Mouse (Mus musculus): ENCODE results near the gene Sele. TPM values are rescaled to one million over a fixed set of nuclear protein-coding genes. Genes with fewer than 3 reads are reported as not detected.

Gene Sele
- polyA plus RNA-seq, 1 experiment, result 0.13 TPM

DNA sequence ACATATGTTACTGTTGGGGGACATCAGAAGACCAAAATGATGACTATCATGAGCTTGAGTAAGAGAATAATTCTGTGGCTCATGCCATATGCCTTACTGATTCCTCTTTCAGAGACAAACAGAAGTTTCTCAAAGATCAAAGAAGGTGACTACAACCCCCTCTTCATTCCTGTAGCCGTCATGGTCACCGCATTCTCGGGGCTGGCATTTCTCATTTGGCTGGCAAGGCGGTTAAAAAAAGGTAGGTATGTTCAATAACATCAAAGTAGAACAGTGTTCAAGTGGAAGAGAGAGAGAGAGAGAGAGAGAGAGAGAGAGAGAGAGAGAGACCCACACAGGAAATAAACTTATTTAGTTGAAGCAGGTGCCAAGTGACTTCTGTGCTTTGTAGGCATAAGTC, 24.0 kb downstream of the Sele start:
- WGBS, result 35% methylated on average over 4 of the region's 4 CpGs
- TF ChIP-seq POLR2A (IDR thresholded peaks at IDR 0.05; ENCODE audit: low read depth, low read length) (no peak), CTCF (IDR thresholded peaks at IDR 0.05; ENCODE audit: extremely low read depth, insufficient read depth, insufficient read length, insufficient replicate concordance) (no peak)

DNA sequence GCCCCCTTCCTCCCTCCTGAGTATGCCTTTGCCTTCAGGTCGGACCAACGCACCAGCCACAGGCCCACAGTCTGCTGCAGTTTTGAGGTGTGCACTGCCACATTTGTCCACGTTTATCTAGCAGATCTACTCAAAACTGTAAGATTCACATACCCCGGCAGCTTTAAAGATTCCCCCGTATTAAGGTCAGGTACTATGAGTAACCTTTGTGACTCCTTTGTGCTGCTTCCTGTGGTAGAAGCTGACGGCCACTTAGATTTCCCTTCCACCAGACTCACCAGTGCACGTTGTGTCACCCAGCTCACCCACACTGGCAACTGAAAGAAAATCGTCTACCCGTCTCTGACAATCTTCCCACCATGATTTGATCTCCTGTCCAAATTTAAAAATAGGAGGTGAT, 25.1 kb downstream of the Sele start:
- peaks cover 48% of the 10 kb centered on the region for H3K4me1 ChIP-seq (ENCODE audit: control insufficient read depth, insufficient read depth, insufficient read length)
- 40% methylated on average over 9 of the region's 9 CpGs for WGBS
- H3K27me3 ChIP-seq (ENCODE audit: control insufficient read depth, insufficient read depth, low read length), result no peaks in the 10 kb centered on the region
- peaks cover 25% of the 10 kb centered on the region for H3K36me3 ChIP-seq (ENCODE audit: control insufficient read depth, insufficient read depth, low read length)
- H3K27ac ChIP-seq (ENCODE audit: insufficient read depth, low read length), result peak overlapping the region; percentile 72
- no peak for DNase-seq (ENCODE audit: low read depth in 1 of 2, low spot score in 2 of 2)
- H3K4me3 ChIP-seq (ENCODE audit: extremely low read depth, insufficient read depth, insufficient read length), result no peak overlapping the region
- TF ChIP-seq POLR2A (IDR thresholded peaks at IDR 0.05; ENCODE audit: low read depth, low read length) (no peak), CTCF (IDR thresholded peaks at IDR 0.05; ENCODE audit: extremely low read depth, insufficient read depth, insufficient read length, insufficient replicate concordance) (no peak)

More for the DNA sequence above, 24.0 kb downstream of the Sele start:
- no peak overlapping the region for H3K4me3 ChIP-seq (ENCODE audit: extremely low read depth, insufficient read depth, insufficient read length)
- peaks cover 48% of the 10 kb centered on the region for H3K4me1 ChIP-seq (ENCODE audit: control insufficient read depth, insufficient read depth, insufficient read length)
- no peaks in the 10 kb centered on the region for H3K27me3 ChIP-seq (ENCODE audit: control insufficient read depth, insufficient read depth, low read length)
- H3K36me3 ChIP-seq (ENCODE audit: control insufficient read depth, insufficient read depth, low read length), result peaks cover 27% of the 10 kb centered on the region
- peak overlapping the region; percentile 93 for H3K27ac ChIP-seq (ENCODE audit: insufficient read depth, low read length)
- no peak for DNase-seq (ENCODE audit: low read depth in 1 of 2, low spot score in 2 of 2)

DNA sequence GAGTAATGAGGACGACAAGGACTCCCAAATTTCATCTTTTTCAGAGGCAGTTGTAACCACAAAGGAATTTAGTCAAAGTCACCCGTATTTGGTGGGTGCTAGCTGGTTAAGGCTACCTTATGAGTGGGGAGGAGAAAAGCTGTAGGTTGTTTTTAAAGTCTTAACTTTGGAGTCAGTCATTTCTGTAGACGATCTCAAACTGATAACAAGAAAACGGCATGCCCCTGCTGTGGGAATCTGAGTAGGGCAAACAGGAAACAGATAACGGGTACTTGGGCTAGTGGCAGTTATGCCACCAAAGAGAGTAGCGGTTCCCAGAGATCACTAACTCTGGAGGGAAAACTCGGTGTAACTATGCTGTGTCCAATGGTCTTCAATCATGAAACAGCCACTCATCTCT, 25.8 kb downstream of the Sele start:
- TF ChIP-seq CTCF (IDR thresholded peaks at IDR 0.05; ENCODE audit: extremely low read depth, insufficient read depth, insufficient read length, insufficient replicate concordance), result no peak
- no peak for TF ChIP-seq POLR2A (IDR thresholded peaks at IDR 0.05; ENCODE audit: low read depth, low read length)
- peak overlapping the region; percentile 72 for H3K27ac ChIP-seq (ENCODE audit: insufficient read depth, low read length)
- H3K27me3 ChIP-seq (ENCODE audit: control insufficient read depth, insufficient read depth, low read length), result no peaks in the 10 kb centered on the region
- 8% methylated on average over 7 of the region's 7 CpGs for WGBS
- DNase-seq (ENCODE audit: low read depth in 1 of 2, low spot score in 2 of 2), result no peak
- no peak overlapping the region for H3K4me3 ChIP-seq (ENCODE audit: extremely low read depth, insufficient read depth, insufficient read length)
- H3K36me3 ChIP-seq (ENCODE audit: control insufficient read depth, insufficient read depth, low read length), result peaks cover 24% of the 10 kb centered on the region
- H3K4me1 ChIP-seq (ENCODE audit: control insufficient read depth, insufficient read depth, insufficient read length), result peaks cover 47% of the 10 kb centered on the region

DNA sequence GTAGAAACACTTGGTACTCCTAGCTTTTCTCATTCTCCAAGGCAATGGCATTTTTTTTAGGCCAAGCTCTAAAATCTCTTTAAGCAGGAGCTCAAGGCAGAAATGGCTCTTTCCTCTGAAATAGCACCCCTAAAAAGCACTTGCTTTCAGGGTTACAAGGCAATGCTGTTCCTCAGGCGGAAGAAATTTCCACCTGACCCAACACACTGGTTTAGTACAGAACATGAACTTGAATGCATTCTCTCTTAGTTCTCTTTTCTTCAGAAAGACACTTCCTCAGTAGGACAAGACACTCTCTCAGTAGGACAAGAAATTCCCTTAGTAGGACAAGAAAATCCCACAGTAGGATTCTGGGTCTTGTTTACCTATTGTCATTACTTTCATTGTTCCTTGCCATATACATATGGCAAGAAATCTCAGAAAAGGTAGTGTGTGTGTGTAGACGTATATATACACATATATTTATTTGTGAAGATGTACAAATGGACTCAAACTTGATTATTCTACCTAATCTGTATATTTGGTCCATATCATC, 26.6 kb downstream of the Sele start:
- no peak for DNase-seq (ENCODE audit: low read depth in 1 of 2, low spot score in 2 of 2)
- peak overlapping the region; percentile 94 for H3K27ac ChIP-seq (ENCODE audit: insufficient read depth, low read length)
- TF ChIP-seq POLR2A (IDR thresholded peaks at IDR 0.05; ENCODE audit: low read depth, low read length) (no peak; the same call in 1 of the 2 replicates), CTCF (IDR thresholded peaks at IDR 0.05; ENCODE audit: extremely low read depth, insufficient read depth, insufficient read length, insufficient replicate concordance) (no peak)
- 55% methylated on average over 2 of the region's 2 CpGs for WGBS
- H3K36me3 ChIP-seq (ENCODE audit: control insufficient read depth, insufficient read depth, low read length), result peaks cover 24% of the 10 kb centered on the region
- H3K4me1 ChIP-seq (ENCODE audit: control insufficient read depth, insufficient read depth, insufficient read length), result peaks cover 50% of the 10 kb centered on the region
- H3K4me3 ChIP-seq (ENCODE audit: extremely low read depth, insufficient read depth, insufficient read length), result no peak overlapping the region
- no peaks in the 10 kb centered on the region for H3K27me3 ChIP-seq (ENCODE audit: control insufficient read depth, insufficient read depth, low read length)

DNA sequence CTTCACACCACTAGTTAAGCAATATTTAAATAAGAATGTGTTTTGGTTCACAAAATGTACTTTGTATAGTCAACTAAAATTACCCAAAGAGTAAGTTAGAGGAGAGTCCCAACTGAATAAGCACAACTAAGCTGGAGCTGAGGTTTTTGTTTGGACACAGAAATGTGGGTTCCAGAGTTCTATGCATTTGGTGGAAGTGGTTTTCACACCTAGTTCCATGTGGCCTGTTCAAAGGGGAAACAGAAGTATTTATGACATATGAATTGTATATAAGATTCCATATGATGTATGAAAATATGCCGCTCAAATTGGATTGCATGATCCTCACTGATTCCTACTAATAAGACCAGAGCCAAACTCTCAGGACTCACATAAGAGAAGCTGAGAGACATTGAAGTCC, 27.4 kb downstream of the Sele start:
- H3K27ac ChIP-seq (ENCODE audit: insufficient read depth, low read length), result peak overlapping the region; percentile 93
- no peak for DNase-seq (ENCODE audit: low read depth in 1 of 2, low spot score in 2 of 2)

DNA sequence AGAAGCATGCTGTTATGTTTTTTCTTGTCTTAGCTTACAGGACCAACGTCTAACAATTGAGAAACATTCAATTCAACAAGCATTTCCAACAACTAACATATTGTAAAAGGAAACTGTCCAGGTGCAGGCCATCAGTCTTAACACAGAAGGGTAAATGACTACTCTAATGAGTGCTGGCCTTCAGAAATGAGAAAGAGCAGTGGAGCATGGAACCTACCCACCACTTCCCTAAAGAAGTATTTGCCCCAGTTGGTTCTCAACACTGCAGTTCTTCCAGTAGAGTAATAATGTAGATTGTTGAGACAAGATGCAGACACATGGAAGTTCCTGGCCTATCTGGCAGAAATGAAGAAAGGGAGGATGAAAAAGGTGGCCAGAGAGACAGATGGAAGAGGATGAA, 28.4 kb downstream of the Sele start:
- 17% methylated on average over 1 of the region's 1 CpGs for WGBS
- H3K4me1 ChIP-seq (ENCODE audit: control insufficient read depth, insufficient read depth, insufficient read length), result peaks cover 46% of the 10 kb centered on the region
- no peaks in the 10 kb centered on the region for H3K27me3 ChIP-seq (ENCODE audit: control insufficient read depth, insufficient read depth, low read length)
- peak in 1 of 2 experiments; percentile 50 for DNase-seq (ENCODE audit: low read depth in 1 of 2, low spot score in 2 of 2)
- peaks cover 30% of the 10 kb centered on the region for H3K36me3 ChIP-seq (ENCODE audit: control insufficient read depth, insufficient read depth, low read length)
- TF ChIP-seq POLR2A (IDR thresholded peaks at IDR 0.05; ENCODE audit: low read depth, low read length) (no peak), CTCF (IDR thresholded peaks at IDR 0.05; ENCODE audit: extremely low read depth, insufficient read depth, insufficient read length, insufficient replicate concordance) (no peak)
- peak overlapping the region; percentile 89 for H3K27ac ChIP-seq (ENCODE audit: insufficient read depth, low read length)
- H3K4me3 ChIP-seq (ENCODE audit: extremely low read depth, insufficient read depth, insufficient read length), result no peak overlapping the region

More for the DNA sequence above, 27.4 kb downstream of the Sele start:
- H3K4me1 ChIP-seq (ENCODE audit: control insufficient read depth, insufficient read depth, insufficient read length), result peaks cover 48% of the 10 kb centered on the region
- no peaks in the 10 kb centered on the region for H3K27me3 ChIP-seq (ENCODE audit: control insufficient read depth, insufficient read depth, low read length)
- peaks cover 25% of the 10 kb centered on the region for H3K36me3 ChIP-seq (ENCODE audit: control insufficient read depth, insufficient read depth, low read length)
- no peak overlapping the region for H3K4me3 ChIP-seq (ENCODE audit: extremely low read depth, insufficient read depth, insufficient read length)
- TF ChIP-seq POLR2A (IDR thresholded peaks at IDR 0.05; ENCODE audit: low read depth, low read length), result no peak
- TF ChIP-seq CTCF (IDR thresholded peaks at IDR 0.05; ENCODE audit: extremely low read depth, insufficient read depth, insufficient read length, insufficient replicate concordance), result no peak
- 50% methylated on average over 1 of the region's 1 CpGs for WGBS

DNA sequence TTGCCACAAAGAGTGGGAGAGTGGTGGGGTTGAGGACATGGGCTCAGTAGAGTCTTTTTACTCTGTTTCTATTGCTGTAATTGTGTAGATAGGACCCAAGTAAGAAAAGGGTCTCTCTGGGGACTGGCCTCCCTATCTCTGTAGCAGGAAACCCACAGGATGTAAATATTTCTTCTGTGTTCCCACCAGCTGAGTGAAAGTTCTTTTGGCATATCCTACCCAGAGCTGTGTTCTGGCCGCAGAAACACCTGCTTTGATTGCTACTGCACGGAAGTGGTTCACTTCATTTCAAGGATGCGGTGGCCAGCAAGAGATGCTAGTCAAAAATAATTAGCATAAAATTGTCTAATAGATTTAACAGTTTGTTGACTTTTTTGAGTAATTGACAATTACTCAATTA, 29.0 kb downstream of the Sele start:
- TF ChIP-seq CTCF (IDR thresholded peaks at IDR 0.05; ENCODE audit: extremely low read depth, insufficient read depth, insufficient read length, insufficient replicate concordance) (no peak), POLR2A (IDR thresholded peaks at IDR 0.05; ENCODE audit: low read depth, low read length) (no peak)
- DNase-seq (ENCODE audit: low read depth in 1 of 2, low spot score in 2 of 2), result peak in 1 of 2 experiments; percentile 61
- Histone ChIP-seq H3K4me3 (ENCODE audit: extremely low read depth, insufficient read depth, insufficient read length) (no peak overlapping the region), H3K4me1 (ENCODE audit: control insufficient read depth, insufficient read depth, insufficient read length) (peaks cover 44% of the 10 kb centered on the region), H3K27ac (ENCODE audit: insufficient read depth, low read length) (peak overlapping the region; percentile 89), H3K36me3 (ENCODE audit: control insufficient read depth, insufficient read depth, low read length) (peaks cover 24% of the 10 kb centered on the region), H3K27me3 (ENCODE audit: control insufficient read depth, insufficient read depth, low read length) (no peaks in the 10 kb centered on the region)
- 12% methylated on average over 3 of the region's 3 CpGs for WGBS

All from spleen, adult 2 months (tissue).